Mouse (Mus musculus) hindbrain, embryonic 14.5 days (tissue): ENCODE data around the gene Uvrag. TPM values are rescaled to one million over a fixed set of nuclear protein-coding genes. Genes with fewer than 3 reads are reported as not detected.

Experiments
- ATAC-seq: fragments of 200-750 bp; cut with Nextera tagmentation; 2 replicates; pipeline ENCODE4 v1.8.0; 2017; ENCODE audit warnings: moderate number of reproducible peaks, mild to moderate bottlenecking, moderate TSS enrichment, moderate library complexity; ENCODE audit not compliant: low FRiP score
- DNase-seq: peaks from one replicate; pipeline ENCODE4 v3.0.0-alpha.2; 2015; ENCODE audit warnings: low spot score
- H3K27ac ChIP-seq: fragments of 300-500 bp; sonication (generic); 2 replicates; pipeline ENCODE4 v1.5.1; 2014; ENCODE audit warnings: mild to moderate bottlenecking, moderate library complexity
- H3K27me3 ChIP-seq: fragments of 300-500 bp; sonication (generic); 2 replicates; pipeline ENCODE4 v1.6.1; 2014; ENCODE audit warnings: mild to moderate bottlenecking, low read length, mixed read lengths; ENCODE audit not compliant: control insufficient read depth, insufficient read depth
- H3K36me3 ChIP-seq: fragments of 300-500 bp; sonication (generic); replicated peaks from 2 replicates; pipeline ENCODE4 v1.6.1; 2014; ENCODE audit not compliant: control insufficient read depth, insufficient read depth
- H3K4me1 ChIP-seq: fragments of 300-500 bp; sonication (generic); replicated peaks from 2 replicates; pipeline ENCODE4 v1.6.1; 2014; ENCODE audit warnings: antibody characterized with exemption, low read length, mixed read lengths; ENCODE audit not compliant: control insufficient read depth, insufficient read depth
- H3K4me2 ChIP-seq: fragments of 300-500 bp; sonication (generic); replicated peaks from 2 replicates; pipeline ENCODE4 v1.6.1; 2014; ENCODE audit warnings: mild to moderate bottlenecking, moderate library complexity
- H3K4me3 ChIP-seq: fragments of 300-500 bp; sonication (generic); replicated peaks from 2 replicates; pipeline ENCODE4 v1.5.1; 2014; ENCODE audit warnings: mild to moderate bottlenecking, low read length
- H3K9ac ChIP-seq: fragments of 300-500 bp; sonication (generic); 2 replicates; pipeline ENCODE4 v1.6.1; 2014
- H3K9me3 ChIP-seq: fragments of 300-500 bp; sonication (generic); 2 replicates; pipeline ENCODE4 v1.6.1; 2016; ENCODE audit warnings: low read length; ENCODE audit not compliant: control insufficient read depth
- WGBS: fragments of 180-500 bp; shearing (Covaris S2); extraction: QIAGEN DNeasy Blood & Tissue Kit; methylation state at CpG from one replicate; pipeline ENCODE4 v1.1.7; 2014; 5-methylcytosine and 5-hydroxymethylcytosine counted together
- polyA plus RNA-seq: library from polyadenylated mRNA; unstranded; fragments of >200 nt; fragmentation: Nextera tagmentation; extraction: Ambion mirVana; gene quantifications from 2 replicates; pipeline ENCODE4 v1.2.1, GENCODE M21; 2014

The Uvrag gene
- polyA plus RNA-seq, 1 experiment from 2014 or later: 18.0 TPM

GRCm38 (mm10) chr7:99050882-99051281 lies 90.1 kb downstream of the Uvrag start:
- H3K36me3 ChIP-seq: no peaks in the 10 kb centered on the region
- DNase-seq: no peak

GRCm38 (mm10) chr7:99049897-99050296 lies 91.0 kb downstream of the Uvrag start:
- ATAC-seq: no peak
- H3K9ac ChIP-seq: no peak overlapping the region
- DNase-seq: no peak
- WGBS: 84% methylated on average over 3 of the region's 3 CpGs
- no peak overlapping the region for H3K4me3 ChIP-seq
- no peaks in the 10 kb centered on the region for H3K27me3 ChIP-seq
- no peak overlapping the region for H3K4me2 ChIP-seq
- H3K4me1 ChIP-seq: no peaks in the 10 kb centered on the region
- no peaks in the 10 kb centered on the region for H3K36me3 ChIP-seq
- no peaks in the 10 kb centered on the region for H3K9me3 ChIP-seq
- H3K27ac ChIP-seq: no peak overlapping the region

More at GRCm38 (mm10) chr7:99050882-99051281, 90.1 kb downstream of the Uvrag start:
- H3K27me3 ChIP-seq: no peaks in the 10 kb centered on the region
- H3K27ac ChIP-seq: no peak overlapping the region
- no peak overlapping the region for H3K4me2 ChIP-seq
- ATAC-seq: no peak
- no peak overlapping the region for H3K9ac ChIP-seq
- 68% methylated on average over 1 of the region's 1 CpGs for WGBS
- H3K4me3 ChIP-seq: no peak overlapping the region
- no peaks in the 10 kb centered on the region for H3K4me1 ChIP-seq
- H3K9me3 ChIP-seq: no peaks in the 10 kb centered on the region

- Histone ChIP-seq H3K4me1 (no peaks in the 10 kb centered on the region), H3K36me3 (no peaks in the 10 kb centered on the region), H3K27me3 (no peaks in the 10 kb centered on the region), H3K9ac (no peak overlapping the region), H3K4me2 (peak overlapping the region; percentile 5; the same call in 1 of the 2 replicates), H3K9me3 (no peaks in the 10 kb centered on the region), H3K4me3 (no peak overlapping the region), H3K27ac (no peak overlapping the region)
- WGBS: 60% methylated on average over 11 of the region's 11 CpGs
- ATAC-seq (no peak), DNase-seq (no peak)
These were observed 94.3 kb downstream of the Uvrag start for GRCm38 (mm10) chr7:99046545-99047206.

DNA sequence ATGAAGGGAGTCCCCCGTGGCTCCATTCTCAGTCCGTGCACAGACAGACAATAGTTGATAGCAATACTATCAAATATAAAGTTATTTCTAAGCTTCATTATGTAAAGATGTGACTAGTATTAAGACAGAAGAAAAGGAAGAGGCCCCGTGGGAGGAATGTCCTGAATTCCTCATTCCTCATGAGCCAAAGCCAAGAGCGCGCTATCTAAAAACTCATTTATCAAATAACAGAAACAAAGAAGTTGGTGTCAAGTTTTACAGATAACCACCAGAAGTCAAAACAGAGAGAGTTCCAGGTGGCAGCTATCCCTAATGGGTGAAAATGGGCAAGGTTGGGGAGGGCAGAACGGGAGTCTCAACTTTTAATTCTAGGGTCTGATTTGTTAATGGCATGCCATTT lies 95.4 kb downstream of the Uvrag start:
- 48% methylated on average over 6 of the region's 6 CpGs for WGBS
- ATAC-seq (no peak), DNase-seq (no peak)
- Histone ChIP-seq H3K9me3 (no peaks in the 10 kb centered on the region), H3K27me3 (no peaks in the 10 kb centered on the region), H3K4me3 (no peak overlapping the region), H3K36me3 (no peaks in the 10 kb centered on the region), H3K9ac (no peak overlapping the region), H3K27ac (no peak overlapping the region), H3K4me1 (no peaks in the 10 kb centered on the region), H3K4me2 (no peak overlapping the region)

- DNase-seq: no peak
- WGBS: 75% methylated on average over 7 of the region's 7 CpGs
These were observed 97.0 kb downstream of the Uvrag start for GRCm38 (mm10) chr7:99043923-99044322.

DNA sequence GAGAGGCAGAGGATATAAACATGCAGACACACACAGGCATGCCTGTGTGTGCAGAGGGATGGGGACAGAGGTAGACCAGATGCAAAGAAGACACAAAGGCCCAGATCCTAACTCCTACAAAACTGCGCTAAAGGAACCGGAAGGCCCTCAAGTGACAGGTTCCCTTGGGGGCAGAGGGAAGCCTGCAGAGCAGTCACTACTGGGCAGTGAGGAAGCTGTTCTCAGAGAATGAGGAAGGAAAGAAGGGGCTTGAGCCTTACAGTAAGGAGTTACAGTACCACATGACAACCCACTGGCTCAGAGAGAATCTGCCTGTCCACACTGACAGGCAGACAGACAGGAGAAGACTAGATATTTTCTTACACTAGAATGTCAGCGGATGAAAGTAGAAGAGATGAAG lies 97.6 kb downstream of the Uvrag start:
- no peaks in the 10 kb centered on the region for H3K9me3 ChIP-seq
- no peak overlapping the region for H3K4me3 ChIP-seq
- ATAC-seq (no peak), DNase-seq (no peak)
- no peaks in the 10 kb centered on the region for H3K27me3 ChIP-seq
- no peak overlapping the region for H3K9ac ChIP-seq
- 98% methylated on average over 3 of the region's 3 CpGs for WGBS
- H3K27ac ChIP-seq: no peak overlapping the region
- no peaks in the 10 kb centered on the region for H3K36me3 ChIP-seq
- no peaks in the 10 kb centered on the region for H3K4me1 ChIP-seq
- H3K4me2 ChIP-seq: no peak overlapping the region

More at GRCm38 (mm10) chr7:99043923-99044322, 97.0 kb downstream of the Uvrag start:
- Histone ChIP-seq H3K36me3 (no peaks in the 10 kb centered on the region), H3K4me2 (no peak overlapping the region), H3K27ac (no peak overlapping the region), H3K4me1 (no peaks in the 10 kb centered on the region), H3K4me3 (no peak overlapping the region), H3K9ac (no peak overlapping the region), H3K27me3 (no peaks in the 10 kb centered on the region), H3K9me3 (no peaks in the 10 kb centered on the region)
- no peak for ATAC-seq

DNA sequence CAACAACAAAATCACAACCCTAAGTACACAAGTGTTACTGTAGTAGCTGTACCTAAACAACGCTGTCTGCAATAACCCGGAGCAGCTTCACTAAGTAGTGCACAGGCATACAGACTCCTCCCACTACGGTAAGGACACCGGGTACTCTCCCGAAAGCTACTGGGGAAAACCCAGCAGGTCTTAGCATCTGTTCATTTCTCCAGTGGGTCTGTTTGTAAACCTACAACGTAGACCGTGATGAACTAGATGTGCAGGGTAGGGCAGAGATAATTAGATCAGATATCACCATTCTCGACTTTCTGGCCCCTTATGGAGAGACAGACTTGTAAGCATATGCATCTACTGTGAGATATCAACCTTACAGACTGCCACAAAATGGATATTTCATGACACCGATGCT lies 99.1 kb downstream of the Uvrag start:
- Histone ChIP-seq H3K4me2 (no peak overlapping the region), H3K9me3 (no peaks in the 10 kb centered on the region), H3K36me3 (no peaks in the 10 kb centered on the region), H3K4me1 (no peaks in the 10 kb centered on the region), H3K27ac (no peak overlapping the region), H3K4me3 (no peak overlapping the region), H3K9ac (no peak overlapping the region), H3K27me3 (no peaks in the 10 kb centered on the region)
- ATAC-seq: no peak
- WGBS: 76% methylated on average over 9 of the region's 9 CpGs
- DNase-seq: no peak

- H3K4me2 ChIP-seq: no peak overlapping the region
- no peak overlapping the region for H3K27ac ChIP-seq
- H3K27me3 ChIP-seq: no peaks in the 10 kb centered on the region
- ATAC-seq (no peak), DNase-seq (no peak)
- H3K4me1 ChIP-seq: no peaks in the 10 kb centered on the region
- no peak overlapping the region for H3K9ac ChIP-seq
- no peak overlapping the region for H3K4me3 ChIP-seq
- H3K9me3 ChIP-seq: no peaks in the 10 kb centered on the region
- H3K36me3 ChIP-seq: no peaks in the 10 kb centered on the region
- 94% methylated on average over 8 of the region's 8 CpGs for WGBS
These were observed 101.0 kb downstream of the Uvrag start for GRCm38 (mm10) chr7:99039912-99040311.

- no peak for DNase-seq
These were observed 104.7 kb downstream of the Uvrag start for GRCm38 (mm10) chr7:99036284-99036683.

DNA sequence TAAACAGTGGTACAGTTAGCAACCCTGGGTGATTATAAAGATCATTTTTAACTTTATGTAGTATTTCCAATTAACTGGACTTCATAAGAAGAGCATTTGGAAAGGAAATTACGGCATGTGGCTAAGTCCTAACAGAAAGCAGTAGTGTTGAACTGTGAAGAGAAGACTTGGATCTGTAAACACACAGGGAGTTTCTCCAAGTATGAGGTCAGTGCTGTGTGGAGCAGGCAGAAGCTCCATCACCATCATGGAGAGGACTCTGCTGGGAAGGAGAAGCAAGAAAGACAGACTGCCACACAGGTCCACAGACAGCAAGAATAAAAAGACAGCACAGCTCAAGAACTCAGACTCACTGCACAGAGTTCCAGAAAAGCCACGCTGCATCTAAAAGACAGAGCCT lies 106.0 kb downstream of the Uvrag start:
- no peak overlapping the region for H3K27ac ChIP-seq
- no peak overlapping the region for H3K4me3 ChIP-seq
- H3K9me3 ChIP-seq: no peaks in the 10 kb centered on the region
- DNase-seq: no peak
- H3K27me3 ChIP-seq: no peaks in the 10 kb centered on the region
- H3K36me3 ChIP-seq: no peaks in the 10 kb centered on the region
- 94% methylated on average over 2 of the region's 2 CpGs for WGBS
- H3K9ac ChIP-seq: no peak overlapping the region
- H3K4me1 ChIP-seq: no peaks in the 10 kb centered on the region
- ATAC-seq: no peak
- no peak overlapping the region for H3K4me2 ChIP-seq

More at GRCm38 (mm10) chr7:99036284-99036683, 104.7 kb downstream of the Uvrag start:
- Histone ChIP-seq H3K27ac (no peak overlapping the region), H3K4me1 (no peaks in the 10 kb centered on the region), H3K9ac (no peak overlapping the region), H3K27me3 (no peaks in the 10 kb centered on the region), H3K4me2 (no peak overlapping the region), H3K9me3 (no peaks in the 10 kb centered on the region), H3K4me3 (no peak overlapping the region), H3K36me3 (no peaks in the 10 kb centered on the region)
- WGBS: 94% methylated on average over 8 of the region's 8 CpGs
- ATAC-seq: no peak
